Mouse (Mus musculus) limb, embryonic 15.5 days (tissue): Measurements from ENCODE around the gene Maml2. TPM values are rescaled to one million over a fixed set of nuclear protein-coding genes. Genes with fewer than 3 reads are reported as not detected.

Experiments used
- ATAC-seq: fragments of 200-750 bp; cut with Nextera tagmentation; 2 replicates; pipeline ENCODE4 v1.8.0; 2017; ENCODE audit warnings: low read depth, moderate TSS enrichment; ENCODE audit not compliant: insufficient number of reproducible peaks, low FRiP score, low TSS enrichment
- H3K27ac ChIP-seq: fragments of 300-500 bp; sonication (generic); 2 replicates; pipeline ENCODE4 v1.5.1; 2015; ENCODE audit warnings: moderate library complexity, mild to moderate bottlenecking, inconsistent platforms
- H3K27me3 ChIP-seq: fragments of 300-500 bp; sonication (generic); 2 replicates; pipeline ENCODE4 v1.6.1; 2015; ENCODE audit warnings: inconsistent platforms
- H3K36me3 ChIP-seq: fragments of 300-500 bp; sonication (generic); 2 replicates; pipeline ENCODE4 v1.6.1; 2015; ENCODE audit warnings: inconsistent platforms
- H3K4me1 ChIP-seq: fragments of 300-500 bp; sonication (generic); 2 replicates; pipeline ENCODE4 v1.6.1; 2015; ENCODE audit warnings: inconsistent platforms
- H3K4me2 ChIP-seq: fragments of 300-500 bp; sonication (generic); 2 replicates; pipeline ENCODE4 v1.6.1; 2015; ENCODE audit warnings: mild to moderate bottlenecking, inconsistent platforms
- H3K4me3 ChIP-seq: fragments of 300-500 bp; sonication (generic); 2 replicates; pipeline ENCODE4 v1.5.1; 2015; ENCODE audit warnings: mild to moderate bottlenecking, inconsistent platforms
- H3K9ac ChIP-seq: fragments of 300-500 bp; sonication (generic); 2 replicates; pipeline ENCODE4 v1.6.1; 2015; ENCODE audit warnings: inconsistent platforms
- H3K9me3 ChIP-seq: fragments of 300-500 bp; sonication (generic); 2 replicates; pipeline ENCODE4 v1.6.1; 2016; ENCODE audit warnings: inconsistent platforms
- WGBS: fragments of 180-500 bp; shearing (Covaris S2); methylation state at CpG from one replicate; pipeline ENCODE4 v1.1.7; 2015; 5-methylcytosine and 5-hydroxymethylcytosine counted together
- polyA plus RNA-seq: library from polyadenylated mRNA; unstranded; fragments of >200 nt; fragmentation: Nextera tagmentation; extraction: Ambion mirVana; gene quantifications from 2 replicates; pipeline ENCODE4 v1.2.1, GENCODE M21; 2015

Gene Maml2
- polyA plus RNA-seq, 1 experiment from 2014 or later: 10.9 TPM

DNA sequence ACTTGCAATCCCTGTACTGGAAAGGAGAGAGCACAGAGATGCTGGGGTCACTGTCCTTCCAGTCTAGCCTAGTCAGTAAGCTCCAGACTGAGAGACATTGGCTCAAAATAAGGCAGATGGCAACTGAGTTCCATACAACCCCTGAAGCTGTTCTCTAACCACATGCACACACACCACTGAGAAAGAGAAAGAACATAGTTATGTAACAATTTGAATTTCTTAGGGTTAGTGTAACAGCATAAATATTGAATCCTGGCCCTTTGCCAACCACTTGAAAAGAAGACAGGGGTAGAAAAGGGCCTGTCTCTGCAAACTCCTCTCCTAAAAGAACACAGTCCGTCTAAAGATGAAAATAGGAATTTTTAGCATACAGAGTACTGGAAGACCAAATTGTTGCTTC is 161.6 kb downstream of the Maml2 start:
- WGBS: 51% methylated on average over 1 of the region's 1 CpGs

GRCm38 (mm10) chr9:13460012-13460411 is 162.3 kb downstream of the Maml2 start:
- Histone ChIP-seq H3K9ac (no peak overlapping the region), H3K9me3 (no peaks in the 10 kb centered on the region), H3K27me3 (no peaks in the 10 kb centered on the region), H3K4me2 (no peak overlapping the region), H3K4me3 (no peak overlapping the region), H3K36me3 (no peaks in the 10 kb centered on the region), H3K4me1 (peaks cover 15% of the 10 kb centered on the region), H3K27ac (no peak overlapping the region)
- 46% methylated on average over 3 of the region's 3 CpGs for WGBS
- ATAC-seq: no peak

More for the DNA sequence above, 161.6 kb downstream of the Maml2 start:
- H3K27ac ChIP-seq: no peak overlapping the region
- H3K9me3 ChIP-seq: no peaks in the 10 kb centered on the region
- H3K4me3 ChIP-seq: no peak overlapping the region
- no peak overlapping the region for H3K4me2 ChIP-seq
- no peaks in the 10 kb centered on the region for H3K36me3 ChIP-seq
- peaks cover 21% of the 10 kb centered on the region for H3K4me1 ChIP-seq
- no peak overlapping the region for H3K9ac ChIP-seq
- no peaks in the 10 kb centered on the region for H3K27me3 ChIP-seq
- ATAC-seq: no peak

- Histone ChIP-seq H3K4me1 (peaks cover 13% of the 10 kb centered on the region), H3K9ac (no peak overlapping the region), H3K27ac (no peak overlapping the region), H3K4me2 (no peak overlapping the region), H3K4me3 (no peak overlapping the region), H3K36me3 (no peaks in the 10 kb centered on the region), H3K9me3 (no peaks in the 10 kb centered on the region), H3K27me3 (no peaks in the 10 kb centered on the region)
- ATAC-seq: no peak
- WGBS: 89% methylated on average over 1 of the region's 1 CpGs
These were observed 163.2 kb downstream of the Maml2 start for GRCm38 (mm10) chr9:13460926-13461325.

GRCm38 (mm10) chr9:13465358-13466020 is 167.7 kb downstream of the Maml2 start:
- Histone ChIP-seq H3K4me2 (no peak overlapping the region), H3K36me3 (no peaks in the 10 kb centered on the region), H3K27ac (no peak overlapping the region), H3K9ac (no peak overlapping the region), H3K9me3 (no peaks in the 10 kb centered on the region), H3K27me3 (no peaks in the 10 kb centered on the region), H3K4me1 (peaks cover 6% of the 10 kb centered on the region; the same call in 1 of the 2 replicates), H3K4me3 (no peak overlapping the region)
- no peak for ATAC-seq
- WGBS: 60% methylated on average over 4 of the region's 4 CpGs

DNA sequence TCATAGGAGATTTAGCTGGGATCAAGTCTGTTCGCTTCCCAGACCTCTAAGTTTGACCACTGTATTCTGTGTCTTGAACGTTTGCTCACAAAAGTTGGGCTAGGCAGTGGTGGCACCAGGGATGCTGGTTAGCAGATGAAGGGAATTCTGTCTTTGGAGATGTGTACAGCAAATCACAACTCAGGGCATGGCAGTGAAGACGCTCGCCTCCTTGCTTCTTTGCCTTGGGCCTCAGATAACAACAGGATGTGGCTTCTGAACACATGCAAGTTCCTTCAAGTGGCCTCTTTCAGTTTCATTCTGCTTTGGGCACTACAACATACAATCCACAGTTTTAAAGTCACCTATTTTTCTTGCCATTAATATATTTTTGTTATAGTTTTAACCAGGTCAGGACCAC is 168.6 kb downstream of the Maml2 start:
- Histone ChIP-seq H3K9ac (no peak overlapping the region), H3K27ac (no peak overlapping the region), H3K4me1 (peaks cover 6% of the 10 kb centered on the region; the same call in 1 of the 2 replicates), H3K36me3 (no peaks in the 10 kb centered on the region), H3K4me3 (no peak overlapping the region), H3K27me3 (no peaks in the 10 kb centered on the region), H3K4me2 (no peak overlapping the region), H3K9me3 (no peaks in the 10 kb centered on the region)
- whole genome bisulfite sequencing: 72% methylated on average over 4 of the region's 4 CpGs
- ATAC-seq: no peak

DNA sequence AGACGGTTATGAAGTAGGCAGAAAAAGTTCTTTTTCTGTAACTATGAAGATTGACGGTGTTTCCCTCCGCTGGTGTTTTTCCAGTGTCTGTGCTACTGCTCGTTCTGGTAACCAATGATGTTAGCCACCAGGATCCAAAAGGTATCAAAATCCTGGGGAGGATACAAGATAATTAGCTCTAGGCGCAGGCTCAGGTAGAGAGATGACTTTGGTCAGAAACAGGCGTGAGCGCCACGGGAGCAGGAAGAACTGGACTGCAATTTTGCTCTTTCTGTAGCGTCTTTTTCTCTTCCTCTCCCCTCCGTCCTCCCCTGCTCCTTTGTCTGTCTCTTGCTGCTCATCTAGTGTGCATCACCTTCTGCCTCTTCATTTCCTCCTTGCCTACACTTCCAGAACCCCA is 169.1 kb downstream of the Maml2 start:
- no peak for ATAC-seq
- Histone ChIP-seq H3K9me3 (no peaks in the 10 kb centered on the region), H3K9ac (no peak overlapping the region), H3K4me2 (no peak overlapping the region), H3K4me3 (no peak overlapping the region), H3K27me3 (no peaks in the 10 kb centered on the region), H3K36me3 (no peaks in the 10 kb centered on the region), H3K4me1 (peaks cover 6% of the 10 kb centered on the region; the same call in 1 of the 2 replicates), H3K27ac (no peak overlapping the region)
- WGBS: 84% methylated on average over 10 of the region's 10 CpGs

DNA sequence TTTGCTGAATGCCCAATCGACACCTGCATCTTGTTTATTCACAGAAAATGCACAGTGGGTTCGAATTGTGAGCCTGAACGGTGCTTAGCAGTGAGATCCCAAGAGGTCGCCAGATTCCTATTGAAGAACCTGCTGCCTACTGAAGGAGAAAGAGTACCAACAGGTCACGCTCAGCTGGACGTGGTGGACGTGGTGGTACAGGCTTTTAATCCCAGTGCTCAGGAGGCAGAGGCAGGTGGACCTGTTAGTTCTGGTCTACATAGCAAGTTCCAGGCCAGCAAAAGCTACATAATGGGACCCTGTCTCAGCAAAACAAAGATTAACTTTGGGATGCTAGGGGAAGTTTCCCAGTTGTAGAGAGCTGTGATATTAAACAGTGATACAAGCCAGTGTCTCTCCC is 170.0 kb downstream of the Maml2 start:
- H3K9ac ChIP-seq: no peak overlapping the region
- no peak overlapping the region for H3K4me2 ChIP-seq
- ATAC-seq: no peak
- H3K4me1 ChIP-seq: peaks cover 6% of the 10 kb centered on the region; the same call in 1 of the 2 replicates
- H3K4me3 ChIP-seq: no peak overlapping the region
- H3K27me3 ChIP-seq: no peaks in the 10 kb centered on the region
- no peaks in the 10 kb centered on the region for H3K9me3 ChIP-seq
- no peaks in the 10 kb centered on the region for H3K36me3 ChIP-seq
- 80% methylated on average over 7 of the region's 7 CpGs for WGBS
- H3K27ac ChIP-seq: no peak overlapping the region

DNA sequence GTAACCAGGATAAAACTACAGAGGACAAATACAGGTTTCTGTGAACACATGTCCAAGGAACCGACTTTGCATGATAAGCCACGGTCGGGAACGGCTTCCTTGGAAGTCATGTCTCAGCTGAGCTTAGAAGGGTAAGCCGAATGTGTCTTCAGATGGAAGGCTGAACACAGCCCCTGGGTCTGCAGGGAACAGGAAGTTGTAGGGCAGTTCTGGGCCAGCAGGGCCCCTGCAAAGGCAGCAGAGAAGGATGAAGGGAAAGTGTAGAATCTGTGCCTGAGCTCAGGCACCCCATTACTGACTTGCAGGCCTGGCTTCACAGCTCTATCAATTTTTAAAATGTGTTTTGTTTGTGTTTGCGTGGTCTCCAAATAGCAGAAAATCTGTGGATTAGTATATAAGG is 171.0 kb downstream of the Maml2 start:
- Histone ChIP-seq H3K4me2 (no peak overlapping the region), H3K36me3 (no peaks in the 10 kb centered on the region), H3K4me3 (no peak overlapping the region), H3K4me1 (peaks cover 6% of the 10 kb centered on the region; the same call in 1 of the 2 replicates), H3K9ac (no peak overlapping the region), H3K27ac (no peak overlapping the region), H3K27me3 (no peaks in the 10 kb centered on the region), H3K9me3 (no peaks in the 10 kb centered on the region)
- 73% methylated on average over 6 of the region's 6 CpGs for WGBS
- ATAC-seq: no peak

GRCm38 (mm10) chr9:13470013-13470412 is 172.3 kb downstream of the Maml2 start:
- H3K27ac ChIP-seq: no peak overlapping the region
- no peak overlapping the region for H3K4me3 ChIP-seq
- ATAC-seq: no peak
- peaks cover 6% of the 10 kb centered on the region; the same call in 1 of the 2 replicates for H3K4me1 ChIP-seq
- H3K4me2 ChIP-seq: no peak overlapping the region
- no peaks in the 10 kb centered on the region for H3K36me3 ChIP-seq
- no peak overlapping the region for H3K9ac ChIP-seq
- 45% methylated on average over 7 of the region's 7 CpGs for WGBS
- H3K9me3 ChIP-seq: no peaks in the 10 kb centered on the region
- no peaks in the 10 kb centered on the region for H3K27me3 ChIP-seq

DNA sequence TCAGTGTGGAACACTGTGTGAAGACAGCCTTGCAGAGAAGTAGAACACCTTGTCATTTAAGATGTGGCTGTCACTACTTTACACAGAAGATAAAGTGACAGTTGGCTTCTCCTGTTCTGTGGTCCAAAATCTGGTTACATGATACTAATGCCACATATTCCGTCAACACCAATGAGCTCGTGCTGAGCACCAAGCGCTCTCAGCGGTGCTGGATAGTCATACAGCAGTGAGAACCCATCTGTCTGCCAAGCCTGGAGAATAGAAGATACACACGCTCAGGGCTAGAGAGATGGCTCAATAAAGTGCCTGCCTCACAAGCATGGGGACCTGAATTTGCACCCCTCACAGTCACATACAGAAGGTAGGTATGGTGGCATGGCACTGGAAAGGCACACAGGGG is 177.2 kb downstream of the Maml2 start:
- H3K27me3 ChIP-seq: no peaks in the 10 kb centered on the region
- H3K4me3 ChIP-seq: no peak overlapping the region
- ATAC-seq: no peak
- H3K27ac ChIP-seq: no peak overlapping the region
- no peak overlapping the region for H3K4me2 ChIP-seq
- H3K36me3 ChIP-seq: no peaks in the 10 kb centered on the region
- H3K9ac ChIP-seq: no peak overlapping the region
- H3K4me1 ChIP-seq: 0 out of 2 replicates have a peak, but pooled peaks cover 6% of the 10 kb centered on the region
- WGBS: 89% methylated on average over 5 of the region's 5 CpGs
- no peaks in the 10 kb centered on the region for H3K9me3 ChIP-seq

- Histone ChIP-seq H3K4me2 (no peak overlapping the region), H3K27me3 (no peaks in the 10 kb centered on the region), H3K4me3 (no peak overlapping the region), H3K9me3 (no peaks in the 10 kb centered on the region), H3K36me3 (no peaks in the 10 kb centered on the region), H3K27ac (no peak overlapping the region), H3K9ac (no peak overlapping the region), H3K4me1 (peaks cover 20% of the 10 kb centered on the region)
- ATAC-seq: no peak
- 20% methylated on average over 4 of the region's 4 CpGs for WGBS
These were observed 181.5 kb downstream of the Maml2 start for GRCm38 (mm10) chr9:13479275-13479674.

GRCm38 (mm10) chr9:13483199-13484068 is 185.7 kb downstream of the Maml2 start:
- Histone ChIP-seq H3K9me3 (no peaks in the 10 kb centered on the region), H3K4me3 (no peak overlapping the region), H3K36me3 (no peaks in the 10 kb centered on the region), H3K27ac (no peak overlapping the region), H3K27me3 (no peaks in the 10 kb centered on the region), H3K4me1 (peaks cover 22% of the 10 kb centered on the region), H3K4me2 (no peak overlapping the region), H3K9ac (no peak overlapping the region)
- 58% methylated on average over 5 of the region's 5 CpGs for WGBS
- ATAC-seq: no peak
